Comparison of ENCODE assay signal across 11 mouse cellular contexts in the genomic region with DNA sequence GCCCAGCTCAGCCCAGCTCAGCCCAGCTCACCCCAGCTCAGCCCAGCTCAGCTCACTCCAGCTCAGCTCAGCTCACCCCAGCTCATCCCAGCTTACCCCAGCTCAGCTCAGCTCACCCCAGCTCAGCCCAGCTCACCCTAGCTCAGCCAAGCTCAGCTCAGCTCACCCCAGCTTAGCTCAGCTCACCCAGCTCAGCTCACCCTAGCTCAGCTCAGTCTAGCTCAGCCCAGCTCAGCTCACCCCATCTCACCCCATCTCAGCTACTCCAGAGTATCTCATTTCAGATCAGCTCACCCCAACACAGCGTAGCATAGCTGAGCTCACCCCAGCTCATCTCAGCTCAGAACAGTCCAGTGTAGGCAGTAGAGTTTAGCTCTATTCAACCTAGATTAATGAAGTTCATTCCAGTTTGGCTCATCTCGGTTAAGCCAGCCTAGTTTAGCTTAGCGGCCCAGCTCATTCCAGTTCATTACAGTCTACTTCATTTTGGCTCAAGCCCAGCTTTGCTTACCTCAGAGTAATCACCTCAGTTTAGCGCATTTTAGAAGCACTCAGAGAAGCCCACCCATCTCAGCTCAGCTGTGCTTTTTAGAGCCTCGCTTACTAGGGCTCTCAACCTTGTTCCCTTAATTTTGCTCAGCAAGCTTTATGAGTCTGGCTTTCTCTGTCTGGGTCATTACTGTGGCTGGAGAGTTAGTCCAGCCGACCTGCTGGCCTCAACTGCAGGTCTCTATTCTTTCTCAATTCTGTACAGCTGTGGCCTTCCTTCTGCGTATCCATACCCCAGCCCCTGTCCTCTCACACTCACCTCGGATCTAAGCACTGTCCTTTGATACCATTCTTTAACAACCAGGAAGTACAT.
A peak's percentile ranks its signal among the peaks of the same experiment; 100 is the strongest.
DNase-seq lines count a peak whose midpoint lies in the region; ATAC-seq and TF ChIP-seq lines count a peak whose summit lies in the region.
"Had no signal": no experiment of that assay in that cellular context is flagged by ENCODE, and none has a peak within 500 bp of the region (broad histone marks: within the 10 kb centered on the region; RNA-seq: fewer than 3 reads in every experiment).

No protein-coding gene starts in this region.

- no peak for ATAC-seq in liver, postnatal 0 days
- no peak for ATAC-seq in liver, embryonic 11.5 days (replicated peaks; ENCODE audit: low FRiP score)
- peak; percentile 18; the same call in 1 of the 2 replicates for ATAC-seq in common myeloid progenitor, adult 5-6 weeks (replicated peaks; ENCODE audit: low read depth, poor library complexity, severe bottlenecking)
- ATAC-seq: forebrain, embryonic 15.5 days; Patski had no signal

- H3K4me3 ChIP-seq in liver, postnatal 0 days (ENCODE audit: low read depth, low read length) = peak overlapping the region; percentile 42
- no peak overlapping the region for H3K4me3 ChIP-seq in liver, embryonic 11.5 days (ENCODE audit: low read depth, low read length)
- peak overlapping the region; percentile 75 for H3K4me3 ChIP-seq in megakaryocyte, embryonic 14.5 days (replicated peaks)
- H3K4me3 ChIP-seq: forebrain, embryonic 15.5 days had no signal

- no peak for DNase-seq in liver, postnatal 0 days
- DNase-seq in liver, embryonic 11.5 days (ENCODE audit: low spot score) = no peak
- peak; percentile 69 for DNase-seq in thymus, postnatal 14 days
- no peak for DNase-seq in right cerebral cortex, postnatal 10 days (ENCODE audit: low spot score in 2 of 2)
- no peak for DNase-seq in urinary bladder, adult 18-20 months (ENCODE audit: low spot score in 2 of 2)
- DNase-seq in cerebellum, postnatal 25 days = no peak
- DNase-seq: lung, postnatal 36 days had no signal

- H3K27ac ChIP-seq in liver, postnatal 0 days (ENCODE audit: low read depth) = peak overlapping the region; percentile 55
- H3K27ac ChIP-seq in liver, embryonic 11.5 days (ENCODE audit: low read depth, low read length) = no peak overlapping the region
- H3K27ac ChIP-seq: forebrain, embryonic 15.5 days had no signal

- 53% methylated on average over 8 of the region's 8 CpGs for WGBS in liver, postnatal 0 days (ENCODE audit: insufficient replicate concordance)
- WGBS in liver, embryonic 11.5 days = 70% methylated on average over 8 of the region's 8 CpGs

- H3K27me3 ChIP-seq in liver, postnatal 0 days (ENCODE audit: insufficient read depth, low read length) = no peaks in the 10 kb centered on the region
- no peaks in the 10 kb centered on the region for H3K27me3 ChIP-seq in liver, embryonic 11.5 days (replicated peaks; ENCODE audit: control insufficient read depth, insufficient read depth, low read length)
- peaks cover 9% of the 10 kb centered on the region for H3K27me3 ChIP-seq in megakaryocyte, embryonic 14.5 days (replicated peaks)
- H3K27me3 ChIP-seq: forebrain, embryonic 15.5 days had no signal

- TF ChIP-seq EP300 in liver, postnatal 0 days (IDR thresholded peaks at IDR 0.05; ENCODE audit: low read depth) = no peak

- H3K4me2 ChIP-seq in liver, postnatal 0 days (ENCODE audit: low read depth, low read length) = no peak overlapping the region
- no peak overlapping the region for H3K4me2 ChIP-seq in liver, embryonic 11.5 days
- H3K4me2 ChIP-seq: forebrain, embryonic 15.5 days had no signal

- H3K9me3 ChIP-seq in liver, postnatal 0 days (ENCODE audit: low read length) = no peaks in the 10 kb centered on the region
- H3K9me3 ChIP-seq in liver, embryonic 11.5 days (ENCODE audit: control insufficient read depth, low read length) = no peaks in the 10 kb centered on the region
- H3K9me3 ChIP-seq in megakaryocyte, embryonic 14.5 days = no peaks in the 10 kb centered on the region

- H3K36me3 ChIP-seq in liver, postnatal 0 days (replicated peaks; ENCODE audit: insufficient read depth, low read length) = no peaks in the 10 kb centered on the region
- H3K36me3 ChIP-seq in liver, embryonic 11.5 days (ENCODE audit: control insufficient read depth, insufficient read depth, low read length) = no peaks in the 10 kb centered on the region
- no peaks in the 10 kb centered on the region for H3K36me3 ChIP-seq in megakaryocyte, embryonic 14.5 days (replicated peaks; ENCODE audit: low read length)
- H3K36me3 ChIP-seq: forebrain, embryonic 15.5 days had no signal

- TF ChIP-seq CTCF in liver, postnatal 0 days (IDR thresholded peaks at IDR 0.05; ENCODE audit: low read depth) = no peak

- H3K4me1 ChIP-seq in liver, postnatal 0 days (ENCODE audit: insufficient read depth) = no peaks in the 10 kb centered on the region
- no peaks in the 10 kb centered on the region for H3K4me1 ChIP-seq in liver, embryonic 11.5 days (replicated peaks; ENCODE audit: control insufficient read depth, insufficient read depth, low read length)
- H3K4me1 ChIP-seq in megakaryocyte, embryonic 14.5 days = peaks cover 5% of the 10 kb centered on the region; the same call in 1 of the 2 replicates
- H3K4me1 ChIP-seq: forebrain, embryonic 15.5 days had no signal

- peak overlapping the region; percentile 58 for H3K9ac ChIP-seq in liver, postnatal 0 days (replicated peaks)
- no peak overlapping the region for H3K9ac ChIP-seq in liver, embryonic 11.5 days (ENCODE audit: low read depth, low read length)
- H3K9ac ChIP-seq: forebrain, embryonic 15.5 days had no signal
